Mouse (Mus musculus) E14TG2a.4 (cell line): ENCODE measurements around the gene Slc39a10.

Experiments
- CTCF ChIP-seq: conservative IDR thresholded peaks from 2 replicates; pipeline ENCODE4 v1.5.1; 2014; ENCODE audit warnings: low read length
- NANOG ChIP-seq: IDR thresholded peaks from 2 replicates; pipeline ENCODE4 v1.6.1; 2014; ENCODE audit warnings: borderline replicate concordance, low read length, mixed read lengths
- POU5F1 ChIP-seq: IDR thresholded peaks from 2 replicates; pipeline ENCODE4 v1.6.1; 2014; ENCODE audit warnings: low read length, borderline replicate concordance

DNA sequence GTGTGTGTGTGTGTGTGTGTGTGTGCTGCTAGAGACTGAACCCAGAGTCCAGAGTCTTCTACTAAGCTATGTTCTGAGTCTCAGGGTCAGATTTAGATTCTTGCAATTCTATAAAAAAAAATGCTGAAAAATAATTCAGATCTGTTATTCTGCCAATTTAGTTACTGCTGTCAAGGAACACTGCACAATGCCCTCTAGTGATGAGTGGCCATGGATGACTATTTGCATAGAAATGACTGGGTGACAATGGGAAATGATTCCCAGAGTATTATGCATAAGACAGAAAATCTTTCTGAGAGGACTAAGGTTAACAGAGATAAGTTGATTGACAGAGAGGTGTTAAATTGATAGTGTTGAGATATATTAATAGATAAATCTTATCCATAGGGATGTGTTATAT is 32.3 kb upstream of the Slc39a10 start:
- TF ChIP-seq CTCF (no peak), POU5F1 (no peak), NANOG (no peak)
